In genomic region chr10:81405588-81406201, GRCm38 (mm10) we compare ENCODE assay signal across 8 mouse cellular contexts. TPM values are rescaled to one million over a fixed set of nuclear protein-coding genes. Genes with fewer than 3 reads are reported as not detected.
DNase-seq lines count a peak whose midpoint lies in the region; ATAC-seq lines count a peak whose summit lies in the region.

No protein-coding gene starts in this region.

- WGBS in embryonic facial prominence, embryonic 12.5 days: 44% methylated on average over 13 of the region's 13 CpGs
- 49% methylated on average over 13 of the region's 13 CpGs for WGBS in limb, embryonic 13.5 days
- WGBS in stomach, embryonic 16.5 days: 46% methylated on average over 13 of the region's 13 CpGs

- H3K9ac ChIP-seq in embryonic facial prominence, embryonic 12.5 days: no peak overlapping the region
- no peak overlapping the region for H3K9ac ChIP-seq in limb, embryonic 13.5 days
- no peak overlapping the region for H3K9ac ChIP-seq in stomach, embryonic 16.5 days (ENCODE audit: low read length)

- H3K4me3 ChIP-seq in embryonic facial prominence, embryonic 12.5 days: no peak overlapping the region
- no peak overlapping the region for H3K4me3 ChIP-seq in limb, embryonic 13.5 days
- no peak overlapping the region for H3K4me3 ChIP-seq in stomach, embryonic 16.5 days (replicated peaks; ENCODE audit: low read length)

- H3K36me3 ChIP-seq in embryonic facial prominence, embryonic 12.5 days: peaks cover 35% of the 10 kb centered on the region
- H3K36me3 ChIP-seq in limb, embryonic 13.5 days: peaks cover 60% of the 10 kb centered on the region
- peaks cover 9% of the 10 kb centered on the region; the same call in 1 of the 2 replicates for H3K36me3 ChIP-seq in stomach, embryonic 16.5 days (ENCODE audit: control insufficient read depth, insufficient read depth, low read length)

- no peak overlapping the region for H3K27ac ChIP-seq in embryonic facial prominence, embryonic 12.5 days
- 0 out of 2 replicates have a peak overlapping the region, but pooled peaks have one; percentile 0 for H3K27ac ChIP-seq in limb, embryonic 13.5 days
- H3K27ac ChIP-seq in stomach, embryonic 16.5 days (ENCODE audit: low read length): peak overlapping the region; percentile 5; the same call in 1 of the 2 replicates

- H3K27me3 ChIP-seq in embryonic facial prominence, embryonic 12.5 days: peaks cover 27% of the 10 kb centered on the region
- H3K27me3 ChIP-seq in limb, embryonic 13.5 days: peaks cover 24% of the 10 kb centered on the region
- no peaks in the 10 kb centered on the region for H3K27me3 ChIP-seq in stomach, embryonic 16.5 days (ENCODE audit: control insufficient read depth, insufficient read depth, low read length)

- peak; percentile 68 for DNase-seq in gastrocnemius, postnatal 14 days
- no peak for DNase-seq in gastrocnemius, postnatal 4 days (ENCODE audit: low spot score in 2 of 2)
- peak; percentile 52 for DNase-seq in urinary bladder, postnatal 25 days (ENCODE audit: low spot score)
- DNase-seq in urinary bladder, postnatal 36 days (ENCODE audit: low spot score in 2 of 2): no peak
- no peak for DNase-seq in layer of hippocampus, adult 8-10 months (ENCODE audit: low spot score in 2 of 2)

- H3K4me2 ChIP-seq in embryonic facial prominence, embryonic 12.5 days (replicated peaks): peak overlapping the region; percentile 38; the same call in 1 of the 2 replicates
- H3K4me2 ChIP-seq in limb, embryonic 13.5 days (replicated peaks): peak overlapping the region; percentile 53; the same call in 1 of the 2 replicates
- no peak overlapping the region for H3K4me2 ChIP-seq in stomach, embryonic 16.5 days (ENCODE audit: low read depth, low read length)

- intact Hi-C loops in gastrocnemius, postnatal 14 days (cut with DNase I; ENCODE audit: low total_unique reads): no loop called here

- peaks cover 76% of the 10 kb centered on the region for H3K4me1 ChIP-seq in embryonic facial prominence, embryonic 12.5 days
- H3K4me1 ChIP-seq in limb, embryonic 13.5 days: peaks cover 87% of the 10 kb centered on the region
- peaks cover 65% of the 10 kb centered on the region for H3K4me1 ChIP-seq in stomach, embryonic 16.5 days (ENCODE audit: control insufficient read depth, insufficient read depth, low read length)

- no peak for ATAC-seq in embryonic facial prominence, embryonic 12.5 days (ENCODE audit: insufficient number of reproducible peaks, insufficient read depth, low FRiP score, low TSS enrichment)
- ATAC-seq in limb, embryonic 13.5 days (ENCODE audit: low FRiP score, low read depth): no peak
- no peak for ATAC-seq in stomach, embryonic 16.5 days (ENCODE audit: insufficient read depth, low FRiP score)

- no peaks in the 10 kb centered on the region for H3K9me3 ChIP-seq in embryonic facial prominence, embryonic 12.5 days
- H3K9me3 ChIP-seq in limb, embryonic 13.5 days: no peaks in the 10 kb centered on the region
- H3K9me3 ChIP-seq in stomach, embryonic 16.5 days (replicated peaks; ENCODE audit: control insufficient read depth, low read length): no peaks in the 10 kb centered on the region

RNA-seq across cellular contexts. Expression of gene Smim24, which starts 12.8 kb away (rescaled TPM):
- under 1 TPM; 0.45 to 0.91 TPM for total RNA-seq in gastrocnemius, postnatal 14 days (2021)
- under 1 TPM; 0.91 to 0.98 TPM for total RNA-seq in gastrocnemius, postnatal 4 days (2021)
- polyA plus RNA-seq in embryonic facial prominence, embryonic 12.5 days (2016; fragmentation: Nextera tagmentation; extraction: Ambion mirVana): 3.1 and 3.4 TPM in 2 replicates
- polyA plus RNA-seq in limb, embryonic 13.5 days (2015; fragmentation: Nextera tagmentation; extraction: Ambion mirVana): 4.2 and 4.7 TPM in 2 replicates
- polyA plus RNA-seq in stomach, embryonic 16.5 days (2015; fragmentation: Nextera tagmentation; extraction: Ambion mirVana): 61.8 and 65.3 TPM in 2 replicates
- total RNA-seq in layer of hippocampus, adult 8-10 months (2022): 1 to 10 TPM; 1.3 to 1.7 (median 1.4) TPM

RNA-seq across cellular contexts. Expression of gene Gm48552, which starts 16.9 kb away (rescaled TPM):
- total RNA-seq in gastrocnemius, postnatal 14 days (2021): under 1 TPM in 1 of 2 experiments, not detected in 1; 0.80 TPM
- 1 to 10 TPM; 1.3 to 2.0 TPM for total RNA-seq in gastrocnemius, postnatal 4 days (2021)
- 2.0 and 3.8 TPM in 2 replicates for polyA plus RNA-seq in embryonic facial prominence, embryonic 12.5 days (2016; fragmentation: Nextera tagmentation; extraction: Ambion mirVana)
- polyA plus RNA-seq in limb, embryonic 13.5 days (2015; fragmentation: Nextera tagmentation; extraction: Ambion mirVana): 1.7 and 1.9 TPM in 2 replicates
- polyA plus RNA-seq in stomach, embryonic 16.5 days (2015; fragmentation: Nextera tagmentation; extraction: Ambion mirVana): 1.3 and 1.5 TPM in 2 replicates
- 1 to 10 TPM; 2.9 to 9.7 (median 4.2) TPM for total RNA-seq in layer of hippocampus, adult 8-10 months (2022)

RNA-seq across cellular contexts. Expression of gene Gm48551, which starts 21.4 kb away (rescaled TPM):
- total RNA-seq in gastrocnemius, postnatal 14 days (2021): under 1 TPM; 0.41 to 0.47 TPM
- total RNA-seq in gastrocnemius, postnatal 4 days (2021): 1 to 10 TPM in 1 of 2 experiments, under 1 TPM in 1; 0.70 to 1.5 TPM
- polyA plus RNA-seq in embryonic facial prominence, embryonic 12.5 days (2016; fragmentation: Nextera tagmentation; extraction: Ambion mirVana): 2.9 and 4.1 TPM in 2 replicates
- 3.3 and 4.0 TPM in 2 replicates for polyA plus RNA-seq in limb, embryonic 13.5 days (2015; fragmentation: Nextera tagmentation; extraction: Ambion mirVana)
- polyA plus RNA-seq in stomach, embryonic 16.5 days (2015; fragmentation: Nextera tagmentation; extraction: Ambion mirVana): 3.0 and 3.8 TPM in 2 replicates
- total RNA-seq in layer of hippocampus, adult 8-10 months (2022): 1 to 10 TPM; 2.7 to 5.5 (median 4.5) TPM

RNA-seq across cellular contexts. Expression of gene Dohh, which starts 21.5 kb away (rescaled TPM):
- total RNA-seq in gastrocnemius, postnatal 14 days (2021): 10 to 100 TPM; 38.6 to 39.8 TPM
- 10 to 100 TPM; 48.1 to 48.5 TPM for total RNA-seq in gastrocnemius, postnatal 4 days (2021)
- polyA plus RNA-seq in embryonic facial prominence, embryonic 12.5 days (2016; fragmentation: Nextera tagmentation; extraction: Ambion mirVana): 73.6 and 77.0 TPM in 2 replicates
- 72.7 and 79.4 TPM in 2 replicates for polyA plus RNA-seq in limb, embryonic 13.5 days (2015; fragmentation: Nextera tagmentation; extraction: Ambion mirVana)
- polyA plus RNA-seq in stomach, embryonic 16.5 days (2015; fragmentation: Nextera tagmentation; extraction: Ambion mirVana): 77.4 and 79.6 TPM in 2 replicates
- 10 to 100 TPM; 64.3 to 78.5 (median 72.6) TPM for total RNA-seq in layer of hippocampus, adult 8-10 months (2022)

RNA-seq across cellular contexts. Expression of gene Fzr1, which starts 27.4 kb away (rescaled TPM):
- 10 to 100 TPM; 11.9 to 15.4 TPM for total RNA-seq in gastrocnemius, postnatal 14 days (2021)
- total RNA-seq in gastrocnemius, postnatal 4 days (2021): 10 to 100 TPM; 32.2 to 33.5 TPM
- polyA plus RNA-seq in embryonic facial prominence, embryonic 12.5 days (2016; fragmentation: Nextera tagmentation; extraction: Ambion mirVana): 140 and 143 TPM in 2 replicates
- 111 and 112 TPM in 2 replicates for polyA plus RNA-seq in limb, embryonic 13.5 days (2015; fragmentation: Nextera tagmentation; extraction: Ambion mirVana)
- polyA plus RNA-seq in stomach, embryonic 16.5 days (2015; fragmentation: Nextera tagmentation; extraction: Ambion mirVana): 69.2 and 79.0 TPM in 2 replicates
- total RNA-seq in layer of hippocampus, adult 8-10 months (2022): 10 to 100 TPM; 64.6 to 72.1 (median 67.2) TPM

Comparison
In these comparisons a context has a peak if more than half of its experiments do, and no peak if none do; other contexts are left out.
1. DNase-seq: peak in gastrocnemius, postnatal 14 days (single experiment) and urinary bladder, postnatal 25 days (single experiment); none in gastrocnemius, postnatal 4 days (0 of 2), urinary bladder, postnatal 36 days (0 of 2) and layer of hippocampus, adult 8-10 months (0 of 2).